Mouse (Mus musculus): ENCODE results near the gene Haus5.
A peak's percentile ranks its signal among the peaks of the same experiment; 100 is the strongest.

Haus5 gene

DNA sequence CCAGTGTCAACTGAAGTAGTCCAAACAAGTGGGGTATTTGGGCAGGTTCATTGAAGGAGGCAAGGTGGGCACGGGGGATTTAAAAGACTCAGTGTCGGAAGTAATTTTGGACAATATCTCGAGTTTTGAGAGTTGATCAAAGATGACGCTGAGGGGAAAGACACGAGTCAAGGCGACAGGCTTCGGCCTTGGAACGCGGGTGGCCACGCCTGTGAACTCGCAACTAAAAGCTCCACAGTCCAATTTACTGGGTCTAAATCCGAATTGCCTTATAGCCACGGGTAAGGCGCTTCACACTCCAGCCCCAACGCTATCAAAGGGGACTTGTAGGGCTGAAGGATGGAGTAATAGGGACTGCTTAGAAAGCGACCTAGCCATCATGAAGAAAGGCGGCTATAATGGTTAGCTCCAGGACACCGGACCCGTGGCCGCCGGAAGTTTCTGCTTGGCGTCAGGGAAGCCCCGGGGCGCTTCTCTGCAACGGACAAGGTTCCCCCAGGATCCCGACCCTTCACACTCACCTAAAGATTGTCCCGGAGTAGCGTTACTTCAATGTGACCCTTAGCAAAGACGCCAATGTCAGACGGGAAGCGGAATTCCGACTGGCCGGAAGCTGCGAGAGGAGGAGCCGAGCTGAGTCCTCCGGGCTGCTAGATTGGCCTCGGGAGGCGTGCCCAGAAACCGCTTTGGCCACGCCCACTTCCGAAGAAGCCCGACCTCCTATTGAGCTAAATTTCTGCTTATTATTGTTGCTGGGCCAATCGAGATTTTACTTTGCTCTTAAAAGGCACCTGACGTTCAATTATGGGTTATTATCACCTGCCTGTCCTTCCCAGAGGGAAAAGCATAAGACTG is 39.0 kb downstream of the Haus5 start, which contains the start of gene Cox6b1:
TSS of gene Cox6b1 (minus strand) at position 622 of the 855 bp plus-strand sequence.
- peak; percentile 88 for DNase-seq (ENCODE audit: low spot score)

DNA sequence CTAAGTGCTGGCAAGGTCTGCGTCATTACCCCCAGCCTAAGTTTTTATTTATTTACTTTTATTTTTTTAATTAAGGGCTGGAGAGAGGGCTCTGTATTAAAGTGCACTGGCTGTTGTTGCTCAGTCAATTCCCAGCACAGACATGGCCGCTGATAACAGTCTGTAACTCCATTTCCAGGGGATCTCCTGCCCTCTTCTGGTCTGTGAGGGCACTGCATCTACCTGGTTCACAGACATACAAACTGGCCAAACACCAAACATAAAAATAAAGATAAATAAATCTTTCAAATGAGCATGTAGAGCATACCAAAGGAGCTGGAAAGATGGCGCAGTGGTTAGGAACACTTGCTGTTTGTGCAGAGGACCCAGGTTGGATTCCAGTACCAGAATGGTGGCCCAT is 45.6 kb downstream of the Haus5 start:
- DNase-seq (ENCODE audit: low spot score), result peak; percentile 20

GRCm38 (mm10) chr7:30618658-30619057 is 46.1 kb downstream of the Haus5 start:
- no peak for DNase-seq (ENCODE audit: low spot score)

GRCm38 (mm10) chr7:30615049-30615760 is 49.6 kb downstream of the Haus5 start:
- no peak for DNase-seq (ENCODE audit: low spot score)

DNA sequence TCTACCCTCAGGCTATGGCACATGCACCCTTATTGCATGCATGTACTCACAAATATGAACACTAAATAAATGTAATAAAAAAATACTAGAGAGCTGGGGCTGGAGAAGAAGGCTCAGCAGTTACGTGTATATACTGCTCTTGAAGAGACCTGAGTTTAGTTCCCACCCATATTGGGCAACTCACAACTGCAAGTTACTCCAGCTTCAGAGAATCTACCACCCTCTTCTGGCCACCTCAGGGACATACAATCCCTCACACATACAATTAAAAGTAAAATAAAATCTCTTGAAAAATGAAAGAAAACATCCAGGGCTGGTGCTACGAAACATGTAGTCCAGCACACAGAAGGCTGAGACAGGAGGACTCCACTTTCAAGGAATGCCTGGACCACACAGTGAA is 50.3 kb downstream of the Haus5 start:
- no peak for DNase-seq (ENCODE audit: low spot score)

- DNase-seq (ENCODE audit: low spot score), result peak; percentile 72
Observed at GRCm38 (mm10) chr7:30613529-30614112, 51.2 kb downstream of the Haus5 start.

DNA sequence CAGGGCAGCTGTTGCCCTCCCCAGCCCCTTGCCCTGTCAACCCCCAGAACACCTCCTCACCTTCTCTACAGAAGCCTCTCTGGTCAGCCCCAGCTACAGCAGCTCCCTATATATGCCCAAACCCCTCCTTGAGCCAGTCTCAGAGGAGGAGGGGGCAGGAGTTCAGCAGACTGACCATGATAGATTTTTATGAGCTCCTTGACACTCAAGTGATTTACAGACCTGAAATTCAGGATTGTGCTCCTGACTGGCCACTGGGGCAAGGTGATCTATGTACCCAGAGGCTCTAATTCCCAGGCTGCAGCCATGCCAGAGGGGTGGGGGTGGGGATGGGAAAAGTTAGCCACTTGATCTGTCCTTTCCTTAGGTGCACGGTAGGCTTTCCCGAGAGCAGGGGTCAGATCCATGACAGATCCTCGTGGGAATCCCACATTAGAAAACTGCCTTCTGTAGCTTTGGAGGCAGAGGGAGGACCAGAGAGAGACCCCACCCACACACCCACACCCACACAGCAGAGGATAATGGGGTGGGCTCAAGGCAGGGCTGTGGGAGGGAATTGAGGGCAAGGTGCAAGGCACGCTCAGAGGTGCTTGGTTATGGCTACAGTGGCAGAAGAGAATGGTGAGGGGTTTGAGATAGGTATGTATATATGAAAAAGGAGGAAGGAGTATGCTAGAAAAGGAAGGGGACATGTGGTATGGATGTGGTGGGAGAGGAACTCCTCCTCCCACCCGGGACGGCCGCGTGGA is 52.0 kb downstream of the Haus5 start, which contains the start of gene Upk1a:
TSS of gene Upk1a (minus strand) at position 194 of the 749 bp plus-strand sequence.
- peak; percentile 70 for DNase-seq (ENCODE audit: low spot score)

DNA sequence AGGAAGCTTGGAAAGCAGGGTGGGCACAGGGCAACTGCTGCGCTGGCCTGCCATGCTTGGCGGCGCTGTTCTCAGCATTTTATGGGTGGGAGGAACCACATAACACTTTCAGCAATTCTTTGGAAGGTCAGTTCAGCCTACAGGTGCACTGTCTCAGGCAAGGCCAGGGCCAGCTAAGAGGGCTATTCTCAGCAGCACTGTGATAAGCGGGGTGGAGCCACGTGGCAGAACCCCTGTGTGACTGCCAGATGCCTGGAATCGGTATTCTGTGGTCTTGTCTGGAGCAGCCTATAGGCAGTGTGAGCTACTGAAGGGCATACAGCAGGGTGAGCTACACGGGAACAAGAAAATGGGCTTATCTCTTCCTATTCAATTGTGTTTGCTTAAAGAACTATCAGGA is 54.8 kb downstream of the Haus5 start:
- DNase-seq (ENCODE audit: low spot score), result no peak

DNA sequence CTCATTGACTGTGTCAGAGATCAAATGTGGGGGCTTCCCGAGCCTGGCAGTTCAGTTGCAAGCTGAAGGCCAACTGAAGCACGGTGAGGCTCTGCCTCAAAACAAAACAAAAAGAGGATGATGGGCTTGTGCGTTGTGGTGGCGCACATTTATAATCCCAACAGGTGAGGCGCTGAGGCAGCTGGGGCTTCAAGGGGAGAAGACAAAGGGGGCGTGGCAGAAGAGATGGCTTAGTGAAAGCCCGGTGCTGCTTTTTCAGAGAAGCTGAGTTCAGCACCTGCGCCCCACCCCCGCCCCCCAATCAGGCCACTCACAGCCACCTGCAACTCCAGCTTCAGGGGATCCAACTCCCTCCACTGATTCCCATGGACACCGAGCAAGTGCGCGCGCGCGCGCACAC is 56.3 kb downstream of the Haus5 start:
- DNase-seq (ENCODE audit: low spot score), result no peak

- DNase-seq (ENCODE audit: low spot score), result peak; percentile 68
Observed at GRCm38 (mm10) chr7:30607706-30608309, 57.0 kb downstream of the Haus5 start.

DNA sequence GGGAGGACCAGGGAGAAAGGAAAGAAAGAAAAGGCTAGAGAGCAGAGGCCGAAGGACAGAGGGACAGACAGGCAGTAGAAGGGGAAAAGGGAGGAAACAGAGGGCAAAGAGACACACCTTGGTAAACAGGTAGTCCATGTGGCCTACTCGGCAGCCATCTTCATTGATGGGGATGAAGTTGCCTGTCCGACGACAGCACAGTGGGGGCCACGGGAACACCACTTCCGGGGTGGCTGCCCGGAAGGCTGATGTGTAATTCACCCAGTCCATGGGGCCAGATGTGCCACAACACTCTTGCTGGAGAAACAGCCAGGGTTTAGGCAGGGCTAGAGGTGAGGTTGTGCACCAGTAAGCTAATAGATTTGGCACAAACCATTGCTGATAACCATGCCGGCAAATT is 59.9 kb downstream of the Haus5 start:
- no peak for DNase-seq (ENCODE audit: low spot score)

GRCm38 (mm10) chr7:30604424-30604823 is 60.4 kb downstream of the Haus5 start:
- DNase-seq (ENCODE audit: low spot score), result no peak

Measured in urinary bladder, postnatal 14 days (tissue).